In genomic region chr7:45590874-45591273, GRCm38 (mm10) we compare ENCODE assay signal across 14 mouse cellular contexts. TPM values are rescaled to one million over a fixed set of nuclear protein-coding genes. Genes with fewer than 3 reads are reported as not detected.
DNase-seq lines count a peak whose midpoint lies in the region; ATAC-seq and TF ChIP-seq lines count a peak whose summit lies in the region.
"Had no signal": no experiment of that assay in that cellular context is flagged by ENCODE, and none has a peak within 500 bp of the region (broad histone marks: within the 10 kb centered on the region; RNA-seq: fewer than 3 reads in every experiment).

No protein-coding gene starts in this region.

- ATAC-seq in heart, postnatal 0 days (ENCODE audit: insufficient read depth, low read depth), result no peak
- no peak for ATAC-seq in midbrain, embryonic 14.5 days (ENCODE audit: low FRiP score, low TSS enrichment)
- ATAC-seq in midbrain, embryonic 16.5 days, result no peak

- 65% methylated on average over 3 of the region's 3 CpGs for WGBS in heart, postnatal 0 days
- WGBS in heart, embryonic 10.5 days, result 68% methylated on average over 3 of the region's 3 CpGs
- 63% methylated on average over 3 of the region's 3 CpGs for WGBS in midbrain, embryonic 14.5 days
- WGBS in midbrain, embryonic 16.5 days, result 56% methylated on average over 3 of the region's 3 CpGs

- DNase-seq in heart, postnatal 0 days (ENCODE audit: low spot score), result no peak
- no peak for DNase-seq in heart, embryonic 10.5 days (ENCODE audit: low spot score)
- DNase-seq in midbrain, embryonic 14.5 days, result peak; percentile 31
- DNase-seq in ZHBTc4 (ENCODE audit: low read depth, low spot score), result peak; percentile 52
- DNase-seq in thymus, postnatal 36 days, result no peak
- no peak for DNase-seq in gastrocnemius, adult 8-10 months (ENCODE audit: low spot score in 2 of 2)
- DNase-seq: heart, postnatal 14 days had no signal

- no peak overlapping the region for H3K9ac ChIP-seq in heart, postnatal 0 days (replicated peaks; ENCODE audit: low read depth, low read length)
- no peak overlapping the region for H3K9ac ChIP-seq in midbrain, embryonic 14.5 days (replicated peaks; ENCODE audit: low read length)
- H3K9ac ChIP-seq in midbrain, embryonic 16.5 days (ENCODE audit: low read depth, low read length), result no peak overlapping the region
- H3K9ac ChIP-seq: embryonic facial prominence, embryonic 13.5 days; midbrain, embryonic 12.5 days had no signal

- no peak for TF ChIP-seq EP300 in heart, postnatal 0 days (IDR thresholded peaks at IDR 0.05; ENCODE audit: low read depth)

- no peak overlapping the region for H3K4me3 ChIP-seq in heart, postnatal 0 days (ENCODE audit: low read depth, low read length)
- no peak overlapping the region for H3K4me3 ChIP-seq in heart, embryonic 10.5 days
- no peak overlapping the region for H3K4me3 ChIP-seq in midbrain, embryonic 14.5 days (replicated peaks; ENCODE audit: low read depth, low read length)
- no peak overlapping the region for H3K4me3 ChIP-seq in midbrain, embryonic 16.5 days (ENCODE audit: low read depth, low read length)
- H3K4me3 ChIP-seq: embryonic facial prominence, embryonic 13.5 days; midbrain, embryonic 12.5 days had no signal

- peak; percentile 22; the same call in 1 of the 2 replicates for TF ChIP-seq CTCF in heart, postnatal 0 days (IDR thresholded peaks at IDR 0.05; ENCODE audit: low read depth)

- no peaks in the 10 kb centered on the region for H3K9me3 ChIP-seq in heart, postnatal 0 days (replicated peaks; ENCODE audit: control insufficient read depth, low read length)
- no peaks in the 10 kb centered on the region for H3K9me3 ChIP-seq in heart, embryonic 10.5 days
- no peaks in the 10 kb centered on the region for H3K9me3 ChIP-seq in midbrain, embryonic 14.5 days (ENCODE audit: control insufficient read depth, low read length)
- no peaks in the 10 kb centered on the region for H3K9me3 ChIP-seq in midbrain, embryonic 16.5 days (replicated peaks; ENCODE audit: control insufficient read depth, low read length, poor library complexity, severe bottlenecking)
- H3K9me3 ChIP-seq: embryonic facial prominence, embryonic 13.5 days; midbrain, embryonic 12.5 days had no signal

- peaks cover 9% of the 10 kb centered on the region; the same call in 1 of the 2 replicates for H3K36me3 ChIP-seq in heart, postnatal 0 days (replicated peaks; ENCODE audit: control insufficient read depth, insufficient read depth, low read length)
- H3K36me3 ChIP-seq in heart, embryonic 10.5 days, result peaks cover 23% of the 10 kb centered on the region
- H3K36me3 ChIP-seq in midbrain, embryonic 14.5 days (ENCODE audit: control insufficient read depth, insufficient read depth, low read length), result 0 out of 2 replicates have a peak, but pooled peaks cover 2% of the 10 kb centered on the region
- no peaks in the 10 kb centered on the region for H3K36me3 ChIP-seq in midbrain, embryonic 16.5 days (ENCODE audit: control insufficient read depth, insufficient read depth, low read length)

- H3K4me1 ChIP-seq in heart, postnatal 0 days (ENCODE audit: control insufficient read depth, insufficient read depth), result no peaks in the 10 kb centered on the region
- H3K4me1 ChIP-seq in heart, embryonic 10.5 days, result peaks cover 12% of the 10 kb centered on the region
- no peaks in the 10 kb centered on the region for H3K4me1 ChIP-seq in midbrain, embryonic 14.5 days (ENCODE audit: control insufficient read depth, insufficient read depth, low read length)
- no peaks in the 10 kb centered on the region; the same call in 1 of the 2 replicates for H3K4me1 ChIP-seq in midbrain, embryonic 16.5 days (ENCODE audit: control insufficient read depth, insufficient read depth, low read length)

- H3K27me3 ChIP-seq in heart, postnatal 0 days (ENCODE audit: control insufficient read depth, insufficient read depth, low read length), result no peaks in the 10 kb centered on the region
- H3K27me3 ChIP-seq in heart, embryonic 10.5 days (ENCODE audit: insufficient read depth, poor library complexity, severe bottlenecking), result no peaks in the 10 kb centered on the region
- H3K27me3 ChIP-seq in midbrain, embryonic 14.5 days (ENCODE audit: control insufficient read depth, insufficient read depth, low read length), result no peaks in the 10 kb centered on the region
- no peaks in the 10 kb centered on the region for H3K27me3 ChIP-seq in midbrain, embryonic 16.5 days (ENCODE audit: control insufficient read depth, insufficient read depth, low read depth, low read length)
- H3K27me3 ChIP-seq: embryonic facial prominence, embryonic 13.5 days; midbrain, embryonic 12.5 days had no signal

- no peak overlapping the region for H3K4me2 ChIP-seq in heart, postnatal 0 days (ENCODE audit: low read depth, low read length)
- no peak overlapping the region for H3K4me2 ChIP-seq in midbrain, embryonic 14.5 days (ENCODE audit: low read length)
- no peak overlapping the region for H3K4me2 ChIP-seq in midbrain, embryonic 16.5 days (ENCODE audit: low read length)
- H3K4me2 ChIP-seq: embryonic facial prominence, embryonic 13.5 days; midbrain, embryonic 12.5 days had no signal

- H3K27ac ChIP-seq in heart, postnatal 0 days (ENCODE audit: low read depth), result no peak overlapping the region
- no peak overlapping the region for H3K27ac ChIP-seq in heart, embryonic 10.5 days
- H3K27ac ChIP-seq in midbrain, embryonic 14.5 days (replicated peaks; ENCODE audit: low read depth, low read length), result no peak overlapping the region
- H3K27ac ChIP-seq in midbrain, embryonic 16.5 days (ENCODE audit: low read length), result no peak overlapping the region
- H3K27ac ChIP-seq: embryonic facial prominence, embryonic 13.5 days; midbrain, embryonic 12.5 days had no signal

RNA-seq across cellular contexts. Expression of gene Bcat2, which starts 20.9 kb away (rescaled TPM):
- 70.6 and 97.2 TPM in 2 replicates for total RNA-seq in heart, postnatal 0 days (2014; rRNA removed; ENCODE audit: low replicate concordance)
- polyA plus RNA-seq in heart, postnatal 0 days (2015; fragmentation: Nextera tagmentation; extraction: Ambion mirVana), result 73.7 and 74.8 TPM in 2 replicates
- 76.7 and 80.8 TPM in 2 replicates for polyA plus RNA-seq in heart, embryonic 10.5 days (2016; fragmentation: Nextera tagmentation; extraction: Ambion mirVana)
- polyA plus RNA-seq in midbrain, embryonic 14.5 days (2014; fragmentation: Nextera tagmentation; extraction: Ambion mirVana), result 14.9 and 16.9 TPM in 2 replicates
- polyA plus RNA-seq in midbrain, embryonic 16.5 days (2015; fragmentation: Nextera tagmentation; extraction: Ambion mirVana), result 23.6 and 25.0 TPM in 2 replicates
- 100 to 1,000 TPM in 1 of 4 experiments, 10 to 100 TPM in 3; 82.2 to 107 (median 91.8) TPM for total RNA-seq in gastrocnemius, adult 8-10 months (2022)

RNA-seq across cellular contexts. Expression of gene Fgf21, which starts 24.4 kb away (rescaled TPM):
- total RNA-seq in heart, postnatal 0 days (2014; rRNA removed; ENCODE audit: low replicate concordance), result not detected in 2 replicates
- 0.12 TPM in 1 of 2 replicates, not detected in the other for polyA plus RNA-seq in heart, postnatal 0 days (2015; fragmentation: Nextera tagmentation; extraction: Ambion mirVana)
- not detected in 2 replicates for polyA plus RNA-seq in heart, embryonic 10.5 days (2016; fragmentation: Nextera tagmentation; extraction: Ambion mirVana)
- not detected in 2 replicates for polyA plus RNA-seq in midbrain, embryonic 14.5 days (2014; fragmentation: Nextera tagmentation; extraction: Ambion mirVana)
- not detected in 2 replicates for polyA plus RNA-seq in midbrain, embryonic 16.5 days (2015; fragmentation: Nextera tagmentation; extraction: Ambion mirVana)
- total RNA-seq in gastrocnemius, adult 8-10 months (2022), result not detected
- total RNA-seq: heart, postnatal 14 days; layer of hippocampus, postnatal 25 days; neutrophil, adult 5-6 weeks had no signal
- polyA plus RNA-seq: kidney, embryonic 14.5 days; midbrain, embryonic 12.5 days had no signal

RNA-seq across cellular contexts. Expression of gene Fut1, which starts 26.2 kb away (rescaled TPM):
- not detected in 2 replicates for total RNA-seq in heart, postnatal 0 days (2014; rRNA removed; ENCODE audit: low replicate concordance)
- polyA plus RNA-seq in heart, postnatal 0 days (2015; fragmentation: Nextera tagmentation; extraction: Ambion mirVana), result not detected in 2 replicates
- not detected in 2 replicates for polyA plus RNA-seq in heart, embryonic 10.5 days (2016; fragmentation: Nextera tagmentation; extraction: Ambion mirVana)
- polyA plus RNA-seq in midbrain, embryonic 14.5 days (2014; fragmentation: Nextera tagmentation; extraction: Ambion mirVana), result not detected in 2 replicates
- not detected in 2 replicates for polyA plus RNA-seq in midbrain, embryonic 16.5 days (2015; fragmentation: Nextera tagmentation; extraction: Ambion mirVana)
- total RNA-seq in gastrocnemius, adult 8-10 months (2022), result not detected
- total RNA-seq: layer of hippocampus, postnatal 25 days; liver, adult 2 months; neutrophil, adult 5-6 weeks had no signal
- polyA plus RNA-seq: midbrain, embryonic 12.5 days had no signal

RNA-seq across cellular contexts. Expression of gene Izumo1, which starts 30.7 kb away (rescaled TPM):
- total RNA-seq in heart, postnatal 0 days (2014; rRNA removed; ENCODE audit: low replicate concordance), result 0.53 TPM in 1 of 2 replicates, not detected in the other
- polyA plus RNA-seq in heart, postnatal 0 days (2015; fragmentation: Nextera tagmentation; extraction: Ambion mirVana), result 0.11 and 0.23 TPM in 2 replicates
- polyA plus RNA-seq in heart, embryonic 10.5 days (2016; fragmentation: Nextera tagmentation; extraction: Ambion mirVana), result 0.25 and 0.49 TPM in 2 replicates
- polyA plus RNA-seq in midbrain, embryonic 14.5 days (2014; fragmentation: Nextera tagmentation; extraction: Ambion mirVana), result not detected in 2 replicates
- not detected in 2 replicates for polyA plus RNA-seq in midbrain, embryonic 16.5 days (2015; fragmentation: Nextera tagmentation; extraction: Ambion mirVana)
- total RNA-seq in gastrocnemius, adult 8-10 months (2022), result not detected
- total RNA-seq: layer of hippocampus, postnatal 25 days; neutrophil, adult 5-6 weeks had no signal

RNA-seq across cellular contexts. Expression of gene Hsd17b14, which starts 36.2 kb away (rescaled TPM):
- not detected in 2 replicates for total RNA-seq in heart, postnatal 0 days (2014; rRNA removed; ENCODE audit: low replicate concordance)
- polyA plus RNA-seq in heart, postnatal 0 days (2015; fragmentation: Nextera tagmentation; extraction: Ambion mirVana), result 0.11 and 0.34 TPM in 2 replicates
- polyA plus RNA-seq in heart, embryonic 10.5 days (2016; fragmentation: Nextera tagmentation; extraction: Ambion mirVana), result 0.42 and 1.2 TPM in 2 replicates
- not detected in 2 replicates for polyA plus RNA-seq in midbrain, embryonic 14.5 days (2014; fragmentation: Nextera tagmentation; extraction: Ambion mirVana)
- 0.21 TPM in 1 of 2 replicates, not detected in the other for polyA plus RNA-seq in midbrain, embryonic 16.5 days (2015; fragmentation: Nextera tagmentation; extraction: Ambion mirVana)
- total RNA-seq in gastrocnemius, adult 8-10 months (2022), result 1 to 10 TPM in 1 of 4 experiments, under 1 TPM in 2, not detected in 1; 0.52 to 2.8 (median 0.56) TPM
- total RNA-seq: liver, adult 2 months; neutrophil, adult 5-6 weeks had no signal
- polyA plus RNA-seq: liver, adult 2 months had no signal

Comparison
In these comparisons a context has a peak if more than half of its experiments do, and no peak if none do; other contexts are left out.
1. DNase-seq: peak in midbrain, embryonic 14.5 days (single experiment) and ZHBTc4 (single experiment); none in heart, postnatal 0 days (single experiment), heart, embryonic 10.5 days (single experiment), thymus, postnatal 36 days (0 of 2) and gastrocnemius, adult 8-10 months (0 of 2).